Mouse (Mus musculus) lung, adult 2 months (tissue): ENCODE data around the gene Hpse. TPM values are rescaled to one million over a fixed set of nuclear protein-coding genes. Genes with fewer than 3 reads are reported as not detected.

Source experiments
- DNase-seq: peaks from one replicate; pipeline ENCODE4 v3.0.0; 2022
- H3K4me1 ChIP-seq: fragments of 200-500 bp; 2 replicates; pipeline ENCODE4 v1.6.1; 2011; ENCODE audit warnings: low read length; ENCODE audit not compliant: control insufficient read depth, insufficient read depth
- H3K4me3 ChIP-seq: fragments of 200-500 bp; replicated peaks from 2 replicates; pipeline ENCODE3; 2011; ENCODE audit warnings: low read depth, mild to moderate bottlenecking, control low read depth, low read length; ENCODE audit errors: extremely low read depth
- CTCF ChIP-seq: fragments of 200-500 bp; IDR thresholded peaks from 2 replicates; pipeline ENCODE4 v1.5.1; 2011; ENCODE audit warnings: mild to moderate bottlenecking, low read length, control low read depth; ENCODE audit not compliant: insufficient read depth
- POLR2A ChIP-seq: fragments of 200-500 bp; IDR thresholded peaks from 2 replicates; pipeline ENCODE4 v1.6.1; 2011; ENCODE audit warnings: low read depth, mild to moderate bottlenecking, control low read depth, low read length, borderline replicate concordance; ENCODE audit errors: extremely low read depth
- WGBS: fragments of 180-500 bp; shearing (Covaris S2); methylation state at CpG from one replicate; pipeline ENCODE4 v1.1.7; 2018; 5-methylcytosine and 5-hydroxymethylcytosine counted together
- polyA plus RNA-seq: library from polyadenylated mRNA; depleted of rRNA; stranded (reverse); fragments of >200 nt; gene quantifications from 2 replicates; pipeline ENCODE4 v1.2.3, GENCODE M21; 2012

Gene Hpse
- polyA plus RNA-seq, 1 experiment, result 5.9 TPM

- 24% methylated on average over 5 of the region's 5 CpGs for WGBS
- DNase-seq, result peak; percentile 46
- TF ChIP-seq POLR2A (no peak), CTCF (peak; percentile 74)
- peaks cover 7% of the 10 kb centered on the region for H3K4me1 ChIP-seq
- no peak overlapping the region for H3K4me3 ChIP-seq
These were observed 48.1 kb downstream of the Hpse start for GRCm38 (mm10) chr5:100671398-100671797.

DNA sequence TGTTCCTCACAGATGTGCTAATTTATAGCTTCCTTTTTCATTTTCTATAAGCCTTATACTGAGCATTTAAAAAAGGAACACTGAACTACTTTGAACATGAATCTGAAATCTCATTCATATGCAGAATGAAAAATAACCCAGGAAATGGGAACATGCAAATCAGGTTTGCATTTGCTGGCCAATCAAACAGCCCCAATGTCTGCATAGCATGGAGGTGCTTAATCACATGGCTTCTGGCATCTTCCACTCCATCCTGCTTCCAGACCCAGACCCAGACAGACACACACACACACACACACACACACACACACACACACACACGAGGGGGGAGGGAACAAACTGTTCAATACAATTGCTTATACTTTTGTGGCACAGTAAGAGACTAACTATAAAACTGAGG is 52.6 kb downstream of the Hpse start:
- no peak overlapping the region for H3K4me3 ChIP-seq
- no peaks in the 10 kb centered on the region for H3K4me1 ChIP-seq
- 84% methylated on average over 1 of the region's 1 CpGs for WGBS
- TF ChIP-seq POLR2A (no peak), CTCF (no peak)
- no peak for DNase-seq

GRCm38 (mm10) chr5:100663854-100664253 is 55.7 kb downstream of the Hpse start:
- Histone ChIP-seq H3K4me1 (no peaks in the 10 kb centered on the region), H3K4me3 (no peak overlapping the region)
- DNase-seq, result peak; percentile 20
- TF ChIP-seq POLR2A, result no peak
- TF ChIP-seq CTCF, result peak; percentile 59
- 22% methylated on average over 5 of the region's 5 CpGs for WGBS

GRCm38 (mm10) chr5:100663011-100663410 is 56.5 kb downstream of the Hpse start:
- no peak overlapping the region for H3K4me3 ChIP-seq
- 85% methylated on average over 6 of the region's 6 CpGs for WGBS
- no peaks in the 10 kb centered on the region for H3K4me1 ChIP-seq
- DNase-seq, result no peak
- TF ChIP-seq CTCF, result no peak

- Histone ChIP-seq H3K4me3 (no peak overlapping the region), H3K4me1 (no peaks in the 10 kb centered on the region)
- TF ChIP-seq POLR2A, result no peak
- TF ChIP-seq CTCF, result no peak
- no peak for DNase-seq
- 55% methylated on average over 6 of the region's 6 CpGs for WGBS
These were observed 61.1 kb downstream of the Hpse start for GRCm38 (mm10) chr5:100658460-100658859.

- H3K4me1 ChIP-seq, result no peaks in the 10 kb centered on the region
- H3K4me3 ChIP-seq, result no peak overlapping the region
- no peak for DNase-seq
- TF ChIP-seq POLR2A (no peak), CTCF (no peak)
- WGBS, result 72% methylated on average over 6 of the region's 6 CpGs
These were observed 63.2 kb downstream of the Hpse start for GRCm38 (mm10) chr5:100656352-100656751.

DNA sequence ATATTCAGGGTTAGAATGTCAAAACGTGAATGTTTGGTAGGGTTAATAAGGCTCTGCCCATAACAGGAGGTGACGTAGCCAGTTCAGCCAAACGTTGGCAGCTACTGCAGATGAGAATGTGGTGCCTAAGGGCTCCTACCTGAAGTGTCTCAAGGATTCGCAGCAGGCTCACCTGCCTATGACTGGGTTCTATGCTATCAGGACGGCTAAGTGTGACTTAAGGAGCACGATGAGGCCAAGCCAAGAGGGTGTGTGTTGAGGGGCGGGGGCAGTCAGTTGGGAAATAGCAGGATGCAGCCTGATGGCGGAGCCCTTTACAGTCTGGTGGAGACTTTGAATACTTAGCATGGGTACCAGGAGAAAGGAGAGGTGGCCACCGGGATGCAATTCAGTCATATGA is 67.2 kb downstream of the Hpse start:
- TF ChIP-seq CTCF (no peak), POLR2A (no peak)
- H3K4me3 ChIP-seq, result no peak overlapping the region
- H3K4me1 ChIP-seq, result no peaks in the 10 kb centered on the region
- WGBS, result 72% methylated on average over 9 of the region's 9 CpGs
- no peak for DNase-seq

- no peak for DNase-seq
- Histone ChIP-seq H3K4me1 (no peaks in the 10 kb centered on the region), H3K4me3 (no peak overlapping the region)
- no peak for TF ChIP-seq POLR2A
- no peak for TF ChIP-seq CTCF
- 73% methylated on average over 10 of the region's 10 CpGs for WGBS
These were observed 68.0 kb downstream of the Hpse start for GRCm38 (mm10) chr5:100651486-100651885.

- 82% methylated on average over 7 of the region's 7 CpGs for WGBS
- no peak for DNase-seq
These were observed 68.5 kb downstream of the Hpse start for GRCm38 (mm10) chr5:100650969-100651368.

DNA sequence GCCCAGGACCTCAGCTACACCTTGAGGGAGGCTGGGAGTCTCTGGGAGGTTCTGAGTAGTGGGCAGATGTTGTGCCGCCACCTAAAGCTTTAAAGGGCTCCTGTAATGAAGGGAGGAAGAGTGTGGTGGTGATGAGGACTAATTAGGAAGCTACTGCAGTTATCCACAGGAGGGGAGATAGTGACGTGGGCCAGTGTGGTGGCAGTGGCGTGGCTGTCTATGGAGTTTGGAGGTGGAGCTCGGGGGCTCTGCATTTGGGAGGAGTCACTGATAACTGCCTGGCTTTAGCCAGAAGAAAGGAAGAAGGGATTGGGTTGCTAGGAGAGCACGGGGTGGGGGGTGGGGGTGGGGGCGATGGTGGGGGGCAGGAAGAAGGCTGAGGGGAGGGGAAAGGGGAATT is 71.0 kb downstream of the Hpse start:
- no peak for DNase-seq
- no peak for TF ChIP-seq CTCF
- no peak for TF ChIP-seq POLR2A
- 58% methylated on average over 6 of the region's 6 CpGs for WGBS
- Histone ChIP-seq H3K4me1 (peaks cover 2% of the 10 kb centered on the region), H3K4me3 (no peak overlapping the region)

More at GRCm38 (mm10) chr5:100650969-100651368, 68.5 kb downstream of the Hpse start:
- Histone ChIP-seq H3K4me1 (no peaks in the 10 kb centered on the region), H3K4me3 (no peak overlapping the region)
- TF ChIP-seq CTCF (no peak), POLR2A (no peak)
